Mouse (Mus musculus) liver, embryonic 11.5 days (tissue): ENCODE results near the gene Dennd1b. TPM values are rescaled to one million over a fixed set of nuclear protein-coding genes. Genes with fewer than 3 reads are reported as not detected.
A peak's percentile ranks its signal among the peaks of the same experiment; 100 is the strongest.

Experiments
- ATAC-seq: fragments of 200-750 bp; cut with Nextera tagmentation; replicated peaks from 2 replicates; pipeline ENCODE4 v1.8.0; 2017; ENCODE audit warnings: moderate number of reproducible peaks, mild to moderate bottlenecking, moderate TSS enrichment, moderate library complexity; ENCODE audit not compliant: low FRiP score
- DNase-seq: peaks from one replicate; pipeline ENCODE4 v3.0.0-alpha.2; 2017; ENCODE audit warnings: low spot score
- H3K27ac ChIP-seq: fragments of 300-500 bp; sonication (generic); 2 replicates; pipeline ENCODE4 v1.5.1; 2014; ENCODE audit warnings: mild to moderate bottlenecking, low read depth, low read length, control low read depth
- H3K27me3 ChIP-seq: fragments of 300-500 bp; sonication (generic); replicated peaks from 2 replicates; pipeline ENCODE4 v1.6.1; 2014; ENCODE audit warnings: low read length, mixed read lengths; ENCODE audit not compliant: control insufficient read depth, insufficient read depth
- H3K36me3 ChIP-seq: fragments of 300-500 bp; sonication (generic); 2 replicates; pipeline ENCODE4 v1.6.1; 2014; ENCODE audit warnings: mild to moderate bottlenecking, low read length, moderate library complexity, mixed read lengths; ENCODE audit not compliant: control insufficient read depth, insufficient read depth
- H3K4me1 ChIP-seq: fragments of 300-500 bp; sonication (generic); replicated peaks from 2 replicates; pipeline ENCODE4 v1.6.1; 2014; ENCODE audit warnings: low read length, mixed read lengths; ENCODE audit not compliant: control insufficient read depth, insufficient read depth
- H3K4me2 ChIP-seq: fragments of 300-500 bp; sonication (generic); 2 replicates; pipeline ENCODE4 v1.6.1; 2014; ENCODE audit warnings: mild to moderate bottlenecking, control low read depth, moderate library complexity
- H3K4me3 ChIP-seq: fragments of 300-500 bp; sonication (generic); 2 replicates; pipeline ENCODE4 v1.5.1; 2014; ENCODE audit warnings: low read depth, low read length, control low read depth
- H3K9ac ChIP-seq: fragments of 300-500 bp; sonication (generic); 2 replicates; pipeline ENCODE4 v1.6.1; 2014; ENCODE audit warnings: low read depth, low read length, control low read depth
- H3K9me3 ChIP-seq: fragments of 300-500 bp; sonication (generic); 2 replicates; pipeline ENCODE4 v1.6.1; 2016; ENCODE audit warnings: low read length, inconsistent platforms, mixed read lengths; ENCODE audit not compliant: control insufficient read depth
- WGBS: fragments of 180-500 bp; shearing (Covaris S2); extraction: QIAGEN DNeasy Blood & Tissue Kit; methylation state at CpG from one replicate; pipeline ENCODE4 v1.1.7; 2014; 5-methylcytosine and 5-hydroxymethylcytosine counted together
- polyA plus RNA-seq: library from polyadenylated mRNA; unstranded; fragments of >200 nt; fragmentation: Nextera tagmentation; extraction: Ambion mirVana; gene quantifications from 2 replicates; pipeline ENCODE4 v1.2.1, GENCODE M21; 2014

Dennd1b gene
- polyA plus RNA-seq, 1 experiment from 2014 or later, result 8.0 TPM

- Histone ChIP-seq H3K27me3 (no peaks in the 10 kb centered on the region), H3K9ac (no peak overlapping the region), H3K27ac (no peak overlapping the region), H3K36me3 (no peaks in the 10 kb centered on the region), H3K4me2 (no peak overlapping the region), H3K9me3 (no peaks in the 10 kb centered on the region), H3K4me1 (no peaks in the 10 kb centered on the region), H3K4me3 (no peak overlapping the region)
- no peak for ATAC-seq
- DNase-seq, result no peak
Observed at GRCm38 (mm10) chr1:138956511-138956910, 6.7 kb upstream of the Dennd1b start.

GRCm38 (mm10) chr1:138957111-138957510, 6.1 kb upstream of the Dennd1b start:
- Histone ChIP-seq H3K4me2 (no peak overlapping the region), H3K36me3 (no peaks in the 10 kb centered on the region), H3K27ac (no peak overlapping the region), H3K9me3 (no peaks in the 10 kb centered on the region), H3K4me1 (no peaks in the 10 kb centered on the region), H3K9ac (no peak overlapping the region), H3K27me3 (no peaks in the 10 kb centered on the region), H3K4me3 (no peak overlapping the region)
- WGBS, result 73% methylated on average over 4 of the region's 4 CpGs
- ATAC-seq, result no peak
- no peak for DNase-seq

- no peak overlapping the region for H3K4me3 ChIP-seq
- H3K9me3 ChIP-seq, result no peaks in the 10 kb centered on the region
- WGBS, result 75% methylated on average over 3 of the region's 3 CpGs
- peaks cover 5% of the 10 kb centered on the region for H3K4me1 ChIP-seq
- H3K27ac ChIP-seq, result no peak overlapping the region
- no peak overlapping the region for H3K9ac ChIP-seq
- no peaks in the 10 kb centered on the region for H3K36me3 ChIP-seq
- DNase-seq (no peak), ATAC-seq (no peak)
- H3K27me3 ChIP-seq, result no peaks in the 10 kb centered on the region
- H3K4me2 ChIP-seq, result no peak overlapping the region
Observed at GRCm38 (mm10) chr1:138958863-138959262, 4.4 kb upstream of the Dennd1b start.

GRCm38 (mm10) chr1:138959903-138960483, 3.2 kb upstream of the Dennd1b start:
- no peak overlapping the region for H3K4me2 ChIP-seq
- DNase-seq (no peak), ATAC-seq (no peak)
- no peak overlapping the region for H3K27ac ChIP-seq
- 59% methylated on average over 4 of the region's 4 CpGs for WGBS
- H3K9ac ChIP-seq, result no peak overlapping the region
- H3K9me3 ChIP-seq, result no peaks in the 10 kb centered on the region
- H3K4me3 ChIP-seq, result no peak overlapping the region
- peaks cover 5% of the 10 kb centered on the region for H3K4me1 ChIP-seq
- H3K27me3 ChIP-seq, result no peaks in the 10 kb centered on the region
- H3K36me3 ChIP-seq, result no peaks in the 10 kb centered on the region

GRCm38 (mm10) chr1:138962266-138963101, 751 bp upstream of the Dennd1b start:
- Histone ChIP-seq H3K4me3 (peak overlapping the region; percentile 91), H3K9me3 (no peaks in the 10 kb centered on the region), H3K4me2 (peak overlapping the region; percentile 70), H3K27ac (no peak overlapping the region), H3K27me3 (no peaks in the 10 kb centered on the region), H3K36me3 (no peaks in the 10 kb centered on the region), H3K9ac (peak overlapping the region; percentile 92), H3K4me1 (peaks cover 5% of the 10 kb centered on the region)
- DNase-seq, result peak; percentile 40
- WGBS, result 53% methylated on average over 9 of the region's 9 CpGs
- ATAC-seq, result no peak

- DNase-seq (peak; percentile 74), ATAC-seq (peak; percentile 77)
- H3K4me2 ChIP-seq, result peak overlapping the region; percentile 70
- H3K4me3 ChIP-seq, result peak overlapping the region; percentile 91
- no peaks in the 10 kb centered on the region for H3K9me3 ChIP-seq
- peak overlapping the region; percentile 88 for H3K27ac ChIP-seq
- H3K27me3 ChIP-seq, result no peaks in the 10 kb centered on the region
- WGBS, result under 1% methylated on average over 46 of the region's 50 CpGs
- peak overlapping the region; percentile 92 for H3K9ac ChIP-seq
- H3K36me3 ChIP-seq, result no peaks in the 10 kb centered on the region
- peaks cover 5% of the 10 kb centered on the region for H3K4me1 ChIP-seq
Observed at GRCm38 (mm10) chr1:138963868-138964458, 728 bp downstream of the Dennd1b start.

GRCm38 (mm10) chr1:138965069-138965468, 1.8 kb downstream of the Dennd1b start:
- ATAC-seq (no peak), DNase-seq (no peak)
- peak overlapping the region; percentile 45 for H3K4me2 ChIP-seq
- H3K36me3 ChIP-seq, result no peaks in the 10 kb centered on the region
- H3K27me3 ChIP-seq, result no peaks in the 10 kb centered on the region
- no peak overlapping the region for H3K4me3 ChIP-seq
- H3K9ac ChIP-seq, result no peak overlapping the region
- no peak overlapping the region for H3K27ac ChIP-seq
- no peaks in the 10 kb centered on the region for H3K9me3 ChIP-seq
- H3K4me1 ChIP-seq, result peaks cover 5% of the 10 kb centered on the region

GRCm38 (mm10) chr1:138965511-138965910, 2.3 kb downstream of the Dennd1b start:
- no peaks in the 10 kb centered on the region for H3K9me3 ChIP-seq
- H3K4me2 ChIP-seq, result no peak overlapping the region
- peaks cover 5% of the 10 kb centered on the region for H3K4me1 ChIP-seq
- no peak overlapping the region for H3K9ac ChIP-seq
- WGBS, result 85% methylated on average over 2 of the region's 2 CpGs
- no peak overlapping the region for H3K4me3 ChIP-seq
- no peak overlapping the region for H3K27ac ChIP-seq
- H3K36me3 ChIP-seq, result no peaks in the 10 kb centered on the region
- no peaks in the 10 kb centered on the region for H3K27me3 ChIP-seq
- ATAC-seq (no peak), DNase-seq (no peak)
